Mouse (Mus musculus) liver, postnatal 0 days (tissue): ENCODE measurements at regions not wholly inside any gene's neighbourhood (a gene's known extent, or its start where the extent isn't known, plus 50 kb on each side); places are given as distances from the start of the nearest gene placed in this dataset.

ENCODE experiments used
- ATAC-seq: fragments of 200-750 bp; cut with Nextera tagmentation; 2 replicates; pipeline ENCODE4 v1.8.0; 2017; ENCODE audit warnings: mild to moderate bottlenecking, moderate library complexity
- DNase-seq: peaks from one replicate; pipeline ENCODE4 v3.0.0-alpha.2; 2016
- H3K27ac ChIP-seq: fragments of 300-500 bp; sonication (generic); 2 replicates; pipeline ENCODE4 v1.5.1; 2014; ENCODE audit warnings: antibody characterized with exemption, moderate library complexity, mild to moderate bottlenecking, low read depth
- H3K27me3 ChIP-seq: fragments of 300-500 bp; sonication (generic); 2 replicates; pipeline ENCODE4 v1.6.1; 2014; ENCODE audit warnings: low read length, control low read depth, mixed read lengths; ENCODE audit not compliant: insufficient read depth
- H3K36me3 ChIP-seq: fragments of 300-500 bp; sonication (generic); replicated peaks from 2 replicates; pipeline ENCODE4 v1.6.1; 2014; ENCODE audit warnings: mild to moderate bottlenecking, control low read depth, low read length, moderate library complexity, mixed read lengths; ENCODE audit not compliant: insufficient read depth
- H3K4me1 ChIP-seq: fragments of 300-500 bp; sonication (generic); 2 replicates; pipeline ENCODE4 v1.6.1; 2014; ENCODE audit warnings: antibody characterized with exemption, mild to moderate bottlenecking, control low read depth; ENCODE audit not compliant: insufficient read depth
- H3K4me2 ChIP-seq: fragments of 300-500 bp; sonication (generic); 2 replicates; pipeline ENCODE4 v1.6.1; 2014; ENCODE audit warnings: low read depth, mild to moderate bottlenecking, low read length, moderate library complexity, mixed read lengths
- H3K4me3 ChIP-seq: fragments of 300-500 bp; sonication (generic); 2 replicates; pipeline ENCODE4 v1.5.1; 2014; ENCODE audit warnings: low read depth, low read length
- H3K9ac ChIP-seq: fragments of 300-500 bp; sonication (generic); replicated peaks from 2 replicates; pipeline ENCODE4 v1.6.1; 2014; ENCODE audit warnings: mild to moderate bottlenecking, moderate library complexity
- H3K9me3 ChIP-seq: fragments of 300-500 bp; sonication (generic); 2 replicates; pipeline ENCODE4 v1.6.1; 2016; ENCODE audit warnings: mild to moderate bottlenecking, control low read depth, low read length, mixed read lengths
- CTCF ChIP-seq: sonication (generic); IDR thresholded peaks from 2 replicates; pipeline ENCODE4 v1.5.1; 2016; ENCODE audit warnings: antibody characterized with exemption, low read depth
- EP300 ChIP-seq: IDR thresholded peaks from 2 replicates; pipeline ENCODE4 v1.6.1; 2016; ENCODE audit warnings: antibody characterized with exemption, low read depth, mild to moderate bottlenecking
- WGBS: fragments of 180-500 bp; shearing (Covaris S2); extraction: QIAGEN DNeasy Blood & Tissue Kit; methylation state at CpG from one replicate; pipeline ENCODE4 v1.1.7; 2014; ENCODE audit not compliant: insufficient replicate concordance; 5-methylcytosine and 5-hydroxymethylcytosine counted together

DNA sequence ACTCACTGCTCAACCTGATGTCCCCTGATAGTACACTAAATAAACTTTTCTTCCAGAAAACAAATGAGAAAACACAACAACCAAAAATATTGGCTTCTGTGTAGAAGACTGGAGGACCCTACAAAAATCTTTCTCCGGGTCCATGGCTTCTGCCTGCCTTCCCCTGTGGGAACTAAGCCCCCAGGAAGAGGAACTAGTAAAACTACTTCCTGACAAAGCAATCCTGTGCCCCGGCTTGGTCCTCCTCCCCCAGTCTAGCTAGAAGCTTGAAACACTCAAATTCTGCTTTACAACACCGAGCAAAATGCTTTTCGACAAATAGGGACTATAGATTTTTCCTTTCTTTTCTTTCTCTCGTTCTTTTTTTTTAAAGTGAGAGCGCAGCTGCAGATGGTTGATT, 51.3 kb upstream of the Mki67 start:
- DNase-seq (no peak), ATAC-seq (no peak)
- no peaks in the 10 kb centered on the region for H3K9me3 ChIP-seq
- H3K4me3 ChIP-seq: no peak overlapping the region
- H3K4me2 ChIP-seq: no peak overlapping the region
- no peak for TF ChIP-seq CTCF
- TF ChIP-seq EP300: no peak
- H3K36me3 ChIP-seq: no peaks in the 10 kb centered on the region
- 46% methylated on average over 6 of the region's 6 CpGs for WGBS
- no peak overlapping the region for H3K27ac ChIP-seq
- H3K4me1 ChIP-seq: no peaks in the 10 kb centered on the region
- H3K27me3 ChIP-seq: no peaks in the 10 kb centered on the region
- no peak overlapping the region for H3K9ac ChIP-seq

DNA sequence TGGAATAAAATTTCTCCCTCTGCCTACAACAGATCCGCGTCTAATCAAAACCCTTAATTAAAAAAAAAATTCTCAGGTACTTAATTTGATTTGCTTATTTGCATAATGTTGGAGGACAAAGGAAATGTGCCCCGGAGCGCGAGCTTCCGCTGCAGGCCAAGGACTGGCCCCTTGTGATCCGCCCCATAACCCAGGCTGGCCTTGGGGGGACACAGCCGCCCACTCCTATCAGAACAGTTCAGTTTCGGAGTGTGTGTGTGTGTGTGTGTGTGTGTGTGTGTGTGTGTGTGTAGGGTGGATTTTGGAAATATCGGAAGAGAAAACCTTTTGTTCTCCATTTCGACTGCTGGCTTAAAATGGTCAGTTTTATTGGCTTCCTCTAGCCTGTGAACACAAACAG, 51.9 kb upstream of the Mki67 start:
- DNase-seq (no peak), ATAC-seq (no peak)
- H3K4me2 ChIP-seq: no peak overlapping the region
- H3K36me3 ChIP-seq: no peaks in the 10 kb centered on the region
- H3K27ac ChIP-seq: no peak overlapping the region
- 83% methylated on average over 11 of the region's 11 CpGs for WGBS
- no peak overlapping the region for H3K9ac ChIP-seq
- no peaks in the 10 kb centered on the region for H3K4me1 ChIP-seq
- H3K4me3 ChIP-seq: no peak overlapping the region
- H3K9me3 ChIP-seq: no peaks in the 10 kb centered on the region
- TF ChIP-seq EP300 (no peak), CTCF (no peak)
- H3K27me3 ChIP-seq: no peaks in the 10 kb centered on the region

DNA sequence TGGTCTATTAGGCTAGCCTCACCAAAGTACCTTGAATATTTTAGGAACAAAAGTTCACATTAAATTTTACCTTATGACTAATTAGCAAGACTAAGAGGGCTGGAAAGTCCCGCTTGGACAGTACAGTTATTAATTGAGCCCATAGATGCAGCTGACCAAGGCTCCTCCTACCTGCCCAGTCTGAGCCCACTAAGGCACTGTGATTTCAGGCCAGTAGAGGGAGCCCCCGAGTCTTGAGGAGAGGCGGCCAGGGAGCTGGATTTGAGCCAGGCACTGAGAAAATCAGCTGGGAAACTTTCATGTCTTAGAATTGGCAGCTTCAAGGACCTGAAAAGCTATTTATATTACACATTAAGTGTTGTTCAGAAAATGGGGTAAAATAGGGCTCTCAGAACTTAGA, 52.4 kb upstream of the Mki67 start:
- ATAC-seq: peak; percentile 44; the same call in 1 of the 2 replicates
- TF ChIP-seq EP300: no peak
- TF ChIP-seq CTCF: peak; percentile 89
- 11% methylated on average over 3 of the region's 3 CpGs for WGBS

GRCm38 (mm10) chr7:135769082-135769673, 53.0 kb upstream of the Mki67 start:
- no peak overlapping the region for H3K27ac ChIP-seq
- no peak overlapping the region for H3K9ac ChIP-seq
- 78% methylated on average over 21 of the region's 21 CpGs for WGBS
- no peaks in the 10 kb centered on the region for H3K9me3 ChIP-seq
- TF ChIP-seq EP300: no peak
- no peak for TF ChIP-seq CTCF
- DNase-seq (no peak), ATAC-seq (no peak)
- no peak overlapping the region for H3K4me3 ChIP-seq
- no peaks in the 10 kb centered on the region for H3K27me3 ChIP-seq
- H3K36me3 ChIP-seq: no peaks in the 10 kb centered on the region
- no peaks in the 10 kb centered on the region for H3K4me1 ChIP-seq
- H3K4me2 ChIP-seq: no peak overlapping the region

More for the DNA sequence above, 52.4 kb upstream of the Mki67 start:
- Histone ChIP-seq H3K36me3 (no peaks in the 10 kb centered on the region), H3K4me3 (no peak overlapping the region), H3K9ac (no peak overlapping the region), H3K4me2 (no peak overlapping the region), H3K9me3 (no peaks in the 10 kb centered on the region), H3K27ac (no peak overlapping the region), H3K27me3 (no peaks in the 10 kb centered on the region), H3K4me1 (no peaks in the 10 kb centered on the region)
- peak; percentile 83 for DNase-seq

- ATAC-seq: no peak
- no peak overlapping the region for H3K4me2 ChIP-seq
- no peak overlapping the region for H3K4me3 ChIP-seq
- WGBS: 59% methylated on average over 6 of the region's 6 CpGs
- no peak overlapping the region for H3K9ac ChIP-seq
- no peak for DNase-seq
- H3K27ac ChIP-seq: no peak overlapping the region
- H3K4me1 ChIP-seq: no peaks in the 10 kb centered on the region
- H3K27me3 ChIP-seq: no peaks in the 10 kb centered on the region
- no peaks in the 10 kb centered on the region for H3K9me3 ChIP-seq
- H3K36me3 ChIP-seq: no peaks in the 10 kb centered on the region
- TF ChIP-seq CTCF (no peak), EP300 (no peak)
Observed at GRCm38 (mm10) chr7:135770051-135770450, 53.9 kb upstream of the Mki67 start.

- H3K4me2 ChIP-seq: no peak overlapping the region
- no peak overlapping the region for H3K27ac ChIP-seq
- H3K9me3 ChIP-seq: no peaks in the 10 kb centered on the region
- DNase-seq: no peak
- TF ChIP-seq CTCF (no peak), EP300 (no peak)
- ATAC-seq: no peak
- WGBS: 69% methylated on average over 7 of the region's 7 CpGs
- H3K36me3 ChIP-seq: no peaks in the 10 kb centered on the region
- no peaks in the 10 kb centered on the region for H3K27me3 ChIP-seq
- no peak overlapping the region for H3K4me3 ChIP-seq
- H3K4me1 ChIP-seq: no peaks in the 10 kb centered on the region
- no peak overlapping the region for H3K9ac ChIP-seq
Observed at GRCm38 (mm10) chr7:135775832-135776433, 59.8 kb upstream of the Mki67 start.

DNA sequence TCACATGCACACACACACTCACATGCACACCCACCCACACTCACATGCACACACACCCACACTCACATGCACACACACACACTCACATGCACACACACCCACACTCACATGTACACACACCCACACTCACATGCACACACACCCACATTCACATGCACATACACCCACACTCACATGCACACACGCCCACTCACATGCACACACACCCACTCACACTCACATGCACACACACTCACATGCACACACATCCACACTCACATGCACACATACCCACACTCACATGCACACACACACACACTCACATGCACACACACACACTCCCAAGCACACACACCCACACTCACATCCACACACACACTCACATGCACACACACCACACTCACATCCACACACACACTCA, 74.0 kb upstream of the Mki67 start:
- ATAC-seq (no peak), DNase-seq (no peak)
- Histone ChIP-seq H3K27me3 (peaks cover 6% of the 10 kb centered on the region; the same call in 1 of the 2 replicates), H3K4me3 (no peak overlapping the region), H3K9me3 (no peaks in the 10 kb centered on the region), H3K9ac (no peak overlapping the region), H3K4me1 (no peaks in the 10 kb centered on the region), H3K36me3 (no peaks in the 10 kb centered on the region), H3K4me2 (no peak overlapping the region), H3K27ac (no peak overlapping the region)
- TF ChIP-seq EP300: no peak
- TF ChIP-seq CTCF: no peak
- 58% methylated on average over 1 of the region's 1 CpGs for WGBS
